Mouse (Mus musculus) duodenum, adult 2 months (tissue): ENCODE measurements around the gene Hmces. TPM values are rescaled to one million over a fixed set of nuclear protein-coding genes. Genes with fewer than 3 reads are reported as not detected.

ENCODE experiments used
- polyA plus RNA-seq: library from polyadenylated mRNA; depleted of rRNA; stranded (reverse); fragments of >200 nt; gene quantifications from 2 replicates; pipeline ENCODE4 v1.2.3, GENCODE M21; 2012; ENCODE audit warnings: low replicate concordance; rRNA removed

Gene Hmces
- polyA plus RNA-seq = 10.2 and 14.0 TPM in 2 replicates

DNA sequence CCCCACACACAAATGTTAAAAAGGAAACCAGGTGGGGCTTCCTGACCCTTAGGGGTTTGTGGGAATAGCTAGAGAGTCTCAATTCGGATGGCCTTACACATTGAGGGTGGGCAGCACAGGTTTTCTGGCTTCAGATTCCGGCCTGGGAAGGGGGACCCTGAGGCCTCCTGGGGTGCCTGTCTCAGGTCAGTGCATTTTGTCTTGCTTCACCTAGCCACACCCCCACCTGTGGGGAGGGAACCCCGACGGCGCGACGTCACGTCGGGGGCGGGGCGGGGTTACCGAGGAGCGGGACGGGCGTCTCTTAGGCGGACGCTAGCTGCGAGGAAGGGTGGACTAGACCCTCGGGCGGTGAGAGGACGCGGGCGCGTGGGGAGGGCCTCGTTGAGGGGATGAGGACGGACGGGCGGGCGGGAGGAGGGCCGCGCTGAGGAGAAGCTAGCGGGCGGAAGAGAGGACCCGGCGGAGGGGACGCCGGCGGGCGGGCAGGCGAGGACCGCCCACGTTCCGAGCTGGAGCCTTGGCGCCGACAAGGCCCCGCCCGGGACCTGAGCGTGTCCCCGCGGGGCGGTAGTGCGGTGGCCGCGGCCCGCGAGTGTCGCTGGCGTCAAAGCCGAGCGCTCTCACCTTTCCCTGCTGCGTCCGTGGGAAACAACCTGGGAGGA is at the start of gene Hmces:
Gene Hmces (plus strand): TSS at position 275 of the 665 bp plus-strand sequence.

DNA sequence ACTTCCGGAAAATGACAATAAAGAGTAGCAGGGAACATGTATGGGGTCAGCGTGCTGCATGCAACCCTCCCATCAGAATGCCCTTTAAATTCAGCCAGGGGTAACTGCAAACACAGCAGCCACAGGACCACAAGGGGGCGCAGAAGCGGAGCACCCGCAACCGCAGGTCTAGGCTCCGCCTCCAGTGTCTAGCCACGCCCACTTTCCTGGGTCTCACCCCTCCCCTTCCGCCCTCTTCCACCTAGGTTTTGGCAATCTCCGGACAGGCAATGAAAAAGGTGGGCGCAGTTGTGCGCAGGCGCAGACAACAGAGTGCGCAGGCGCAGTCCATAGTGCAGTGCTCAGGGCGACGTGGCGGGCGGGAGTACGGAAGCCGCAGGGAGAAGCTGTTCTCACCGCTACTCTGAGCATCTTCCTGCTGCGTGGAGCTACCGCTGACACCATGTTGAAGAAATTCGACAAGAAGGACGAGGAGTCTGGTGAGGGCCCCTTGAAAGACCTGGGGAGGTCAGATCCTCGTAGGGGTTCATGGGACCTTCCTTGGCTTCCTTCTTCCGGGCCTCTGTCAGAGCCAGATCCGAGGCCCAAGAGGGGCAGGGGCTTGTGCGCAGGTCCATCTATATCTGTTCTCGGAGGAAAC is 26.0 kb upstream of the Hmces start, which contains the start of gene Copg1:
Gene Copg1 (plus strand): TSS at position 221 of the 640 bp plus-strand sequence.

DNA sequence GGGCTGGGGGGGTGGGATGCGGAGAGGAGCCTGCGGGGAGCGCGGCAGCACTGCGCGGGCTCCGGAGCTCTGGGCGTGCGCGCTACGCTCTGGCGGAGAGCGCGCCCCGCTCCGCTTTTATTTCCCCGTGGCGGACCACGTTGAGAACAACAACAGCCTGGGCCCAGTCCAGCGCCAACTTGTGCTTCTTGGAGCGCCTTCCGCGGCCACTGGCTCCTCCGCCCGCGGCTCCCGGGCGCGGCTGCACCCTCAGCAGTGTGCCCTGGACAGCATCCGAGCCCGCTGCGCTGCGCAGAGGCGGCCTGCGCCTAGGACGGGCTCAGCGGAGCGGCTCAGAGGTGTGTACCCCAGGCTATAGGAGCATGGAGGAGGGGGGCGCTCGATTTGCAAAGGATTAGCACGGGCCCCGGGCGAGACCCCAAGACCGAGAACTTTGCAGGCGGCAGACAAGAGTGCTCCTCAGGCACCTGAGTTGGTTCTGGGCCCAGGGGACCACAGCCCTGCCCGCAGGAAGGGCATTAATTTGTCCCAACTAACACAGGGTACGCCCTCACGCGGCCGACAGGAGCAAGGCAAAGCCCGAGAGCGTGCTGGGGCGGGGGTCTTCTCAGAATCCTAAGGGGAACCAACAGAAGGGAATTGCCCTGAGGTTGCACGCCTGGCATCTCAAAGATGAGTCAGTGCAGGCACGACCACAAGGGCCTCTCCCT is 68.0 kb downstream of the Hmces start, which contains the start of gene H1fx:
Gene H1fx (minus strand): TSS at position 91 of the 710 bp plus-strand sequence.

Other genes with a start within 250 kb of the Hmces start
- 2.1 and 2.7 TPM in 2 replicates for gene Aplf, start 241.7 kb upstream of the Hmces start, polyA plus RNA-seq
- 1.7 and 2.2 TPM in 2 replicates for gene Efcc1, start 183.1 kb upstream of the Hmces start, polyA plus RNA-seq
- gene Gp9, start 135.9 kb upstream of the Hmces start, polyA plus RNA-seq = 0.13 and 2.5 TPM in 2 replicates
- 66.3 and 85.2 TPM in 2 replicates for gene Rab43, start 101.8 kb upstream of the Hmces start, polyA plus RNA-seq
- gene Gm45140, start 78.1 kb upstream of the Hmces start, polyA plus RNA-seq = 0.09 and 0.24 TPM in 2 replicates
- 1.8 and 3.5 TPM in 2 replicates for gene Isy1, start 75.1 kb upstream of the Hmces start, polyA plus RNA-seq
- 36.8 and 51.6 TPM in 2 replicates for gene Cnbp, start 62.8 kb upstream of the Hmces start, polyA plus RNA-seq
- 39.1 and 42.3 TPM in 2 replicates for gene Copg1, start 26.1 kb upstream of the Hmces start, polyA plus RNA-seq
- 4.7 and 8.7 TPM in 2 replicates for gene H1fx, start 67.7 kb downstream of the Hmces start, polyA plus RNA-seq
- 59.3 and 60.8 TPM in 2 replicates for gene Rab7, start 131.3 kb downstream of the Hmces start, polyA plus RNA-seq
- gene Rpn1, start 170.5 kb downstream of the Hmces start, polyA plus RNA-seq = 93.7 and 135 TPM in 2 replicates